Comparison of ENCODE assay signal across 23 mouse cellular contexts in genomic region chr5:23214646-23215045, GRCm38 (mm10).
DNase-seq lines count a peak whose midpoint lies in the region; ATAC-seq lines count a peak whose summit lies in the region.
"Had no signal": no experiment of that assay in that cellular context is flagged by ENCODE, and none has a peak within 500 bp of the region (broad histone marks: within the 10 kb centered on the region; RNA-seq: fewer than 3 reads in every experiment).

No protein-coding gene starts in this region.

- no peaks in the 10 kb centered on the region for H3K9me3 ChIP-seq in limb, embryonic 13.5 days
- no peaks in the 10 kb centered on the region for H3K9me3 ChIP-seq in limb, embryonic 10.5 days (replicated peaks)
- no peaks in the 10 kb centered on the region for H3K9me3 ChIP-seq in kidney, embryonic 16.5 days (ENCODE audit: low read length)
- H3K9me3 ChIP-seq: embryonic facial prominence, embryonic 10.5 days; embryonic facial prominence, embryonic 12.5 days; forebrain, embryonic 13.5 days; forebrain, embryonic 15.5 days; G1E had no signal

- no peak for DNase-seq in limb, embryonic 10.5 days (ENCODE audit: low spot score)
- DNase-seq in NIH3T3 (ENCODE audit: low read depth): peak; percentile 66
- no peak for DNase-seq in gastrocnemius, postnatal 25 days
- DNase-seq: adrenal gland, adult 8-10 months; adrenal gland, postnatal 14 days; adrenal gland, postnatal 36 days; B cell, adult 2 months; cerebellum, adult 11-12 months; cerebellum, adult 2 months; cerebellum, adult 9-10 months; cerebellum, postnatal 10 days; cerebellum, postnatal 25 days; forebrain, postnatal 0 days had no signal

- H3K4me3 ChIP-seq in limb, embryonic 13.5 days: no peak overlapping the region
- H3K4me3 ChIP-seq in limb, embryonic 10.5 days: no peak overlapping the region
- no peak overlapping the region for H3K4me3 ChIP-seq in kidney, embryonic 16.5 days (ENCODE audit: low read length)
- H3K4me3 ChIP-seq: embryonic facial prominence, embryonic 10.5 days; embryonic facial prominence, embryonic 12.5 days; forebrain, embryonic 13.5 days; forebrain, embryonic 15.5 days had no signal

- H3K27ac ChIP-seq in limb, embryonic 13.5 days: no peak overlapping the region
- H3K27ac ChIP-seq in limb, embryonic 10.5 days: no peak overlapping the region
- H3K27ac ChIP-seq in kidney, embryonic 16.5 days (ENCODE audit: low read length): no peak overlapping the region
- H3K27ac ChIP-seq: embryonic facial prominence, embryonic 10.5 days; embryonic facial prominence, embryonic 12.5 days; forebrain, embryonic 13.5 days; forebrain, embryonic 15.5 days had no signal

- 66% methylated on average over 3 of the region's 3 CpGs for WGBS in limb, embryonic 13.5 days
- WGBS in limb, embryonic 10.5 days: 89% methylated on average over 3 of the region's 3 CpGs
- WGBS in kidney, embryonic 16.5 days: 83% methylated on average over 3 of the region's 3 CpGs

- H3K9ac ChIP-seq in limb, embryonic 13.5 days: no peak overlapping the region
- H3K9ac ChIP-seq in kidney, embryonic 16.5 days (replicated peaks; ENCODE audit: low read length): no peak overlapping the region
- H3K9ac ChIP-seq: embryonic facial prominence, embryonic 12.5 days; forebrain, embryonic 13.5 days; forebrain, embryonic 15.5 days; forebrain, postnatal 0 days had no signal

- no peak overlapping the region for H3K4me2 ChIP-seq in limb, embryonic 13.5 days (replicated peaks)
- no peak overlapping the region for H3K4me2 ChIP-seq in kidney, embryonic 16.5 days (replicated peaks; ENCODE audit: low read depth, low read length)
- H3K4me2 ChIP-seq: embryonic facial prominence, embryonic 12.5 days; forebrain, embryonic 13.5 days; forebrain, embryonic 15.5 days had no signal

- ATAC-seq in limb, embryonic 13.5 days (ENCODE audit: low FRiP score, low read depth): peak; percentile 57; the same call in 1 of the 2 replicates
- no peak for ATAC-seq in kidney, embryonic 16.5 days (ENCODE audit: low FRiP score, low TSS enrichment)
- ATAC-seq: activated CD4-positive, CD25-positive, alpha-beta regulatory T cell, adult 4 months; CD4-positive, CD25-positive, alpha-beta regulatory T cell, adult 4 months; forebrain, embryonic 13.5 days; forebrain, embryonic 15.5 days; forebrain, postnatal 0 days had no signal

- peaks cover 12% of the 10 kb centered on the region; the same call in 1 of the 2 replicates for H3K4me1 ChIP-seq in limb, embryonic 13.5 days
- H3K4me1 ChIP-seq in limb, embryonic 10.5 days: no peaks in the 10 kb centered on the region
- H3K4me1 ChIP-seq in kidney, embryonic 16.5 days (ENCODE audit: insufficient read depth, low read length): no peaks in the 10 kb centered on the region
- H3K4me1 ChIP-seq: embryonic facial prominence, embryonic 10.5 days; embryonic facial prominence, embryonic 12.5 days; forebrain, embryonic 13.5 days; forebrain, embryonic 15.5 days had no signal

- no peaks in the 10 kb centered on the region; the same call in 1 of the 2 replicates for H3K27me3 ChIP-seq in limb, embryonic 13.5 days
- no peaks in the 10 kb centered on the region for H3K27me3 ChIP-seq in limb, embryonic 10.5 days (ENCODE audit: low read depth, poor library complexity, severe bottlenecking)
- H3K27me3 ChIP-seq in kidney, embryonic 16.5 days (ENCODE audit: insufficient read depth, low read length): no peaks in the 10 kb centered on the region
- H3K27me3 ChIP-seq: CH12.LX; embryonic facial prominence, embryonic 12.5 days; forebrain, embryonic 13.5 days; forebrain, embryonic 15.5 days had no signal

- no peaks in the 10 kb centered on the region for H3K36me3 ChIP-seq in limb, embryonic 13.5 days
- H3K36me3 ChIP-seq in limb, embryonic 10.5 days: no peaks in the 10 kb centered on the region
- no peaks in the 10 kb centered on the region for H3K36me3 ChIP-seq in kidney, embryonic 16.5 days (ENCODE audit: insufficient read depth, low read length)
- H3K36me3 ChIP-seq: embryonic facial prominence, embryonic 10.5 days; embryonic facial prominence, embryonic 12.5 days; forebrain, embryonic 15.5 days; G1E had no signal
